Mouse (Mus musculus) neural tube, embryonic 14.5 days (tissue): ENCODE results near the gene Myo18a. TPM values are rescaled to one million over a fixed set of nuclear protein-coding genes. Genes with fewer than 3 reads are reported as not detected.

Experiments used
- ATAC-seq: fragments of 200-750 bp; cut with Nextera tagmentation; 2 replicates; pipeline ENCODE4 v1.8.0; 2017; ENCODE audit warnings: low read depth, mild to moderate bottlenecking, moderate TSS enrichment, moderate library complexity
- H3K27ac ChIP-seq: fragments of 300-500 bp; sonication (generic); 2 replicates; pipeline ENCODE4 v1.5.1; 2014; ENCODE audit warnings: low read depth, mild to moderate bottlenecking, control low read depth, low read length, moderate library complexity, mixed read lengths
- H3K27me3 ChIP-seq: fragments of 300-500 bp; sonication (generic); 2 replicates; pipeline ENCODE4 v1.6.1; 2014; ENCODE audit warnings: low read length; ENCODE audit not compliant: control insufficient read depth, insufficient read depth
- H3K36me3 ChIP-seq: fragments of 300-500 bp; sonication (generic); 2 replicates; pipeline ENCODE4 v1.6.1; 2014; ENCODE audit warnings: low read length, mixed read lengths; ENCODE audit not compliant: control insufficient read depth, insufficient read depth
- H3K4me1 ChIP-seq: fragments of 300-500 bp; sonication (generic); 2 replicates; pipeline ENCODE4 v1.6.1; 2014; ENCODE audit warnings: low read length; ENCODE audit not compliant: control insufficient read depth, insufficient read depth
- H3K4me2 ChIP-seq: fragments of 300-500 bp; sonication (generic); 2 replicates; pipeline ENCODE4 v1.6.1; 2014; ENCODE audit warnings: mild to moderate bottlenecking, low read depth, low read length, control low read depth
- H3K4me3 ChIP-seq: fragments of 300-500 bp; sonication (generic); 2 replicates; pipeline ENCODE4 v1.5.1; 2014; ENCODE audit warnings: low read depth, low read length, control low read depth, mixed read lengths
- H3K9ac ChIP-seq: fragments of 300-500 bp; sonication (generic); replicated peaks from 2 replicates; pipeline ENCODE4 v1.6.1; 2014; ENCODE audit warnings: low read depth, mild to moderate bottlenecking, control low read depth, low read length, mixed read lengths
- H3K9me3 ChIP-seq: fragments of 300-500 bp; sonication (generic); 2 replicates; pipeline ENCODE4 v1.6.1; 2016; ENCODE audit warnings: low read length; ENCODE audit not compliant: control insufficient read depth
- WGBS: fragments of 180-500 bp; shearing (Covaris S2); extraction: QIAGEN DNeasy Blood & Tissue Kit; methylation state at CpG from one replicate; pipeline ENCODE4 v1.1.7; 2014; 5-methylcytosine and 5-hydroxymethylcytosine counted together
- polyA plus RNA-seq: library from polyadenylated mRNA; unstranded; fragments of >200 nt; fragmentation: Nextera tagmentation; extraction: Ambion mirVana; gene quantifications from 2 replicates; pipeline ENCODE4 v1.2.1, GENCODE M21; 2014

The Myo18a gene
- polyA plus RNA-seq, 1 experiment from 2014 or later = 35.7 TPM

- no peaks in the 10 kb centered on the region for H3K9me3 ChIP-seq
- H3K9ac ChIP-seq = no peak overlapping the region
- WGBS = 6% methylated on average over 9 of the region's 9 CpGs
- no peak for ATAC-seq
- H3K4me3 ChIP-seq = no peak overlapping the region
- H3K4me2 ChIP-seq = no peak overlapping the region; the same call in 1 of the 2 replicates
- H3K27me3 ChIP-seq = no peaks in the 10 kb centered on the region
- no peaks in the 10 kb centered on the region for H3K36me3 ChIP-seq
- H3K4me1 ChIP-seq = no peaks in the 10 kb centered on the region; the same call in none of the 2 replicates
- H3K27ac ChIP-seq = peak overlapping the region; percentile 60; the same call in 1 of the 2 replicates
Measured at GRCm38 (mm10) chr11:77906747-77907174, 143.7 kb downstream of the Myo18a start.

GRCm38 (mm10) chr11:77908468-77908867 lies 145.4 kb downstream of the Myo18a start:
- H3K4me2 ChIP-seq = no peak overlapping the region
- peaks cover 6% of the 10 kb centered on the region for H3K27me3 ChIP-seq
- H3K9ac ChIP-seq = no peak overlapping the region
- no peaks in the 10 kb centered on the region for H3K9me3 ChIP-seq
- H3K27ac ChIP-seq = no peak overlapping the region
- 91% methylated on average over 4 of the region's 4 CpGs for WGBS
- H3K36me3 ChIP-seq = no peaks in the 10 kb centered on the region
- ATAC-seq = no peak
- no peak overlapping the region for H3K4me3 ChIP-seq
- H3K4me1 ChIP-seq = no peaks in the 10 kb centered on the region; the same call in none of the 2 replicates

GRCm38 (mm10) chr11:77909376-77909775 lies 146.3 kb downstream of the Myo18a start:
- Histone ChIP-seq H3K9me3 (no peaks in the 10 kb centered on the region), H3K9ac (no peak overlapping the region; the same call in 1 of the 2 replicates), H3K4me1 (peaks cover 2% of the 10 kb centered on the region; the same call in 1 of the 2 replicates), H3K4me2 (no peak overlapping the region), H3K27ac (no peak overlapping the region), H3K4me3 (no peak overlapping the region), H3K27me3 (peaks cover 6% of the 10 kb centered on the region), H3K36me3 (no peaks in the 10 kb centered on the region)
- WGBS = 30% methylated on average over 5 of the region's 5 CpGs
- no peak for ATAC-seq

GRCm38 (mm10) chr11:77909776-77910175 lies 146.7 kb downstream of the Myo18a start:
- peaks cover 6% of the 10 kb centered on the region; the same call in 1 of the 2 replicates for H3K4me1 ChIP-seq
- no peak for ATAC-seq
- peaks cover 6% of the 10 kb centered on the region for H3K27me3 ChIP-seq

GRCm38 (mm10) chr11:77913505-77913904 lies 150.5 kb downstream of the Myo18a start:
- H3K4me3 ChIP-seq = no peak overlapping the region
- H3K27ac ChIP-seq = no peak overlapping the region
- 22% methylated on average over 6 of the region's 6 CpGs for WGBS
- peaks cover 15% of the 10 kb centered on the region for H3K27me3 ChIP-seq
- no peak overlapping the region for H3K4me2 ChIP-seq
- H3K9me3 ChIP-seq = no peaks in the 10 kb centered on the region
- H3K4me1 ChIP-seq = peaks cover 10% of the 10 kb centered on the region; the same call in 1 of the 2 replicates
- no peak for ATAC-seq
- no peaks in the 10 kb centered on the region for H3K36me3 ChIP-seq
- no peak overlapping the region for H3K9ac ChIP-seq

More at GRCm38 (mm10) chr11:77909776-77910175, 146.7 kb downstream of the Myo18a start:
- Histone ChIP-seq H3K36me3 (no peaks in the 10 kb centered on the region), H3K4me2 (no peak overlapping the region), H3K9ac (no peak overlapping the region; the same call in 1 of the 2 replicates), H3K9me3 (no peaks in the 10 kb centered on the region), H3K27ac (no peak overlapping the region), H3K4me3 (no peak overlapping the region)
- 33% methylated on average over 6 of the region's 6 CpGs for WGBS

- Histone ChIP-seq H3K4me2 (peak overlapping the region; percentile 34), H3K4me3 (no peak overlapping the region), H3K4me1 (peaks cover 10% of the 10 kb centered on the region; the same call in 1 of the 2 replicates), H3K27ac (peak overlapping the region; percentile 57), H3K9ac (no peak overlapping the region), H3K27me3 (peaks cover 15% of the 10 kb centered on the region), H3K36me3 (no peaks in the 10 kb centered on the region), H3K9me3 (no peaks in the 10 kb centered on the region)
- ATAC-seq = no peak
- 2% methylated on average over 31 of the region's 32 CpGs for WGBS
Measured at GRCm38 (mm10) chr11:77914598-77915260, 151.7 kb downstream of the Myo18a start.

Other genes with a start within 250 kb of the Myo18a start
- 1.5 and 1.8 TPM in 2 replicates for gene Abhd15, start 248.1 kb upstream of the Myo18a start, polyA plus RNA-seq
- 10.6 and 12.8 TPM in 2 replicates for gene Trp53i13, start 247.3 kb upstream of the Myo18a start, polyA plus RNA-seq
- not detected in 2 replicates for gene Gm10392, start 244.0 kb upstream of the Myo18a start, polyA plus RNA-seq
- gene Taok1, start 155.4 kb upstream of the Myo18a start, polyA plus RNA-seq = 30.6 and 32.1 TPM in 2 replicates
- 4.4 and 7.3 TPM in 2 replicates for gene Nufip2, start 77.1 kb upstream of the Myo18a start, polyA plus RNA-seq
- gene Cryba1, start 38.0 kb upstream of the Myo18a start, polyA plus RNA-seq = 0.64 and 0.72 TPM in 2 replicates
- 2.1 and 2.4 TPM in 2 replicates for gene Gm10277, start 24.5 kb downstream of the Myo18a start, polyA plus RNA-seq
- 4.6 and 6.7 TPM in 2 replicates for gene Pipox, start 130.8 kb downstream of the Myo18a start, polyA plus RNA-seq
- gene Sez6, start 167.6 kb downstream of the Myo18a start, polyA plus RNA-seq = 121 and 145 TPM in 2 replicates
- gene Phf12, start 219.5 kb downstream of the Myo18a start, polyA plus RNA-seq = 16.3 and 19.0 TPM in 2 replicates